Mouse (Mus musculus): ENCODE results near the gene Gas2l1.

The Gas2l1 gene

DNA sequence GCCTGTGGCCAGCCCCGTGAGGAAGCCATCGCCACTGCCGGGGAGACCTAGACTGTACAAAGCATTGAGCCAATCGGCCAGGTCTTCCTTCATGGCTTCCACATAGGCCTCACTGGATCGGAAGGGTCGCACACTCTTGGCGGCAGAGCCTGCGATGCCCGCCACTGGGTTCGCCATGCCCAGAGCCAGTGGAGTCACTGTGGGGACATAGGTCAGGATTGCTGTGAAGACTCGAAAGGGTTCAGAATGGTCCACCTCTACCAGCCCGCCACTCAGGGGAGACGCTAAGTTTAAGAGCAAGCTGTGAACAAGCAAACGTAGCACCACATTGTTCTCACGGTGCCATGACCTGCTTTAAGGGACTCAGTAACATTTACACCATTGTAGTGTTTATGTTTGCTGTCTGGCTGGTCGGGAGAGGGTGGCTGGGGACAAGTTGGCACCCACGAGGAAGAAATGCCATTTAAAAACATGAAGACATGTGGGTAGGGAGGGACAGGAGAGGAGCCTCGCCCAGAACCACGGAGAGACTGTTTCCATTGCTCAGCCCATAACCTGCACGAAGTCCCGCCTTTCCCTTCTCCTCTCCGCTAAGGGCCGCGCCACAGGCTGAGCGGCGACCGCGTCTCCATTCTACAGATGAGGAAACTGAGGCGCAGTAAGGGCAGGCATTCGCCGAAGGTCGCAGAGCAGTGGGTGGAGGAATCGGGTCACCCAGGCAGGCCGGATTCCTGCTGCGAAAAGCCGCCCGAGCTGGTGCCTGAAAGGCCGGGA is 658 bp downstream of the Gas2l1 start:
- no peak for DNase-seq (ENCODE audit: low spot score)

DNA sequence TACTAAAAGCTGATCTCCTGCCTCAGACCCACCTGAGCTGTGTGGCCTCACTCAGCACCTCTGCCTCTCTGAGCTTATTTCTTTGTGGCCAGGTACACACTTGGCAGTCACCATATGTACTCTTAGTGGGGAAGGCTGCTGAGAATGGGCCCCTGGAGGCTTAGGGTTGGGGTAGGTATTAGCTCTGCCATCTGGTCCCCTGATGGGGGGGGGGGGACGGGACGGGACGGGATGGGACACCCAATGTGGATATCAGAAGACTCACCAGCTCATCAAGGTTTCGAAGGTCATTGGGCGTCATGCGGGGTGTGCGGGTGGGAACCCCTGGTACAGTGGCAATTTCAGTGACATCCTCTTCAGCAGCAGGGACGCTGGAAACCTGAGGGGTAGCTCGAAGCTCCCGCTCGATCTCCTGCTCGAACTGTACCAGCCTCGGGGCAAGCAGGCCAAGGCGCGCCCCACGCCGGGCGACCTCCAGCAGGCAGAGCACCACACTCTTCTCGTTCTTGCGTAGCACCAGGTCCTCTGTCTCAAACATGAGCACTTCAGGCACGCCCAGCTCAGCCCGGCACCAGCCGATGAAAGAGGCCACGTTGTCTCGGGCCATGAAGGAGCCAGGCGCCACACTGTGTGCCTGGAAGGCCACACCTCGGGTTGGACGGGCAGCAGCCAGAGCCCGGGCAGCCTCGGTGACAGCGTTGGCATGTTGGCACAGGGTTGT is 1.4 kb downstream of the Gas2l1 start:
- DNase-seq (ENCODE audit: low spot score) = peak; percentile 52

DNA sequence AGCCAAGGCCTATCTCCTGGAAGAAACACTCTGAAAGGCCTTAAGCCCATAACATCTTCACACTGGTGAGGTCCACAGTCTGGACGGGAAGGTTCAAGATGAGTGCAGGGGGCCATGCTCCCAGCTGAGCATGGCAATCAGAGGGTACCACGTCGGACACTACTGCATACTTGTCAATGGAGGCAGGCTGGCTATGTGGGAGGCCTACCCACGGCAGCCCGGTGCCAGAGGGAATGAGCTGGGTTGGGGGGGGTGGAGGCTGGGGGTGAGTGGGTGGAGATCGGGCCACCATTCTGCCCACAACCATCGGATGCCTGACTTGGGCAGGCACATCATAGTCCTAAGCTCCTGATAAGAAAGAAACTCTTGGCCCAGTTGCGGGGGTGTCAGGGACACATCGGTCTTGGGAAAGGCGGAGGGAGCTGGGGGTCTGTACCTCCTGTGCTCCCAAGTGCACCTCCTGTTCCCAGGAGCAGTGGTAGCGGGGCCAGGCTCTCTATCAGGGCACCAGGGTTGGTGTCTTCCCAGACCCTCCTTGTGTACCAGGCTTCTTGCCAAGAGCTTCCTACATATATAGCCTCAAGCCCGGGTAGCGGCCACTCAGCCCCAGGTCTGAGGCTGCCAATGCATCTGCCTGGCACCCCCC is 2.1 kb downstream of the Gas2l1 start:
- peak; percentile 43 for DNase-seq (ENCODE audit: low spot score)

DNA sequence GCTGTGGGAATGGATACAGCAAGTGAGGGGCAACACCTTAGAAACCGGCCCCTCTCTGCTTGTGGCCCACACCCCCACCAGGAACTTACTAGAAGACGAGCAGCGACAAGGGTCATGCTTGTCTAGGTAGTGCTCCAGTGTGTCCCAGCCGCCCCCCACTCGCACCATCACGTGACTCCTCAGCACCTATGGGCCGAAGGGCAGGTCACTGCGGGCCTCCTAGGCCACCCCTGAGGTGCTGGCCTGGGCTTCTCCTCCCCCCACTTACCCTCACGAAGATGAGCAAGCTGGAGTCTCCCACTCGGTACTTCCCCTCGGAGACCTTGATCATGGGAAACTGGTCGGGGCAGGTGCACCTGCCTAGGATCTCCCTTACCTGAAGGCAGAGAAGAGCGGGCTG is 2.8 kb downstream of the Gas2l1 start:
- DNase-seq (ENCODE audit: low spot score) = no peak

DNA sequence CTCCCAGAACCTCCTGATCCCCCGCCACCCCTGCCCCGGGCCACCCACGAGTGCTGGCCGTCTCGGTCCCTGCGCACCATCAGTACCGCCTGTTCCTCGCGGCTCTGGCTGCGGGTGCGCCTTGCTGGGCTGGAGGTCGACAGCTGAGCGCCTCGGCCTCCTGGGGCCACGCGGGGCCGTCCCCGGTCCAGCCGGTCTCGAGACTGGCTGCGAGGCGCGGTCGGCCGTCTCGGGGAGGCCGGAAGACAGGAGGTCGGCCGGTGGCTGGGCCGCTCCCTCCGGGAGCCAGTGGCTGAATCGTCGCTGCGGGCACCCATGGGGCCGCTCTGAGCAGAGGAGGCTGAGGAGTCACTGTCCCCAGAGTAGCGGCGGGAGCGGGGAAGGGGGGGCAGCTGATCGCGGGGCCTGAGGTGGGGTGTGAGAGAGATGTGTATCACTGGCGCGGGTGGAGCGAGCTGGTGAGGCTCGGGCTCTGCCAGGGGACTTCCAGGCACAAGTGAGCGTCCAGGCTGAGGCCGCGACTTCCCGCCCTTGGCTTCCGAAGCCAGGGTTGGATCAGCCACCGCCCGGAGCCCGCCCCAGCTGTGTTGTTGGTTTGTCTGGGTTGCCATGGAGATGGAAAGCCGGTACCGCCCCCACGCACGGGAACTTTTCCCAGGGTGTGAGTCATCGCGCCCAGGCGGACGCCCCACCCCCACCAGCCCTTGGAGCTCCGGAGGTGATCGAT is 3.6 kb downstream of the Gas2l1 start:
- peak; percentile 94 for DNase-seq (ENCODE audit: low spot score)

DNA sequence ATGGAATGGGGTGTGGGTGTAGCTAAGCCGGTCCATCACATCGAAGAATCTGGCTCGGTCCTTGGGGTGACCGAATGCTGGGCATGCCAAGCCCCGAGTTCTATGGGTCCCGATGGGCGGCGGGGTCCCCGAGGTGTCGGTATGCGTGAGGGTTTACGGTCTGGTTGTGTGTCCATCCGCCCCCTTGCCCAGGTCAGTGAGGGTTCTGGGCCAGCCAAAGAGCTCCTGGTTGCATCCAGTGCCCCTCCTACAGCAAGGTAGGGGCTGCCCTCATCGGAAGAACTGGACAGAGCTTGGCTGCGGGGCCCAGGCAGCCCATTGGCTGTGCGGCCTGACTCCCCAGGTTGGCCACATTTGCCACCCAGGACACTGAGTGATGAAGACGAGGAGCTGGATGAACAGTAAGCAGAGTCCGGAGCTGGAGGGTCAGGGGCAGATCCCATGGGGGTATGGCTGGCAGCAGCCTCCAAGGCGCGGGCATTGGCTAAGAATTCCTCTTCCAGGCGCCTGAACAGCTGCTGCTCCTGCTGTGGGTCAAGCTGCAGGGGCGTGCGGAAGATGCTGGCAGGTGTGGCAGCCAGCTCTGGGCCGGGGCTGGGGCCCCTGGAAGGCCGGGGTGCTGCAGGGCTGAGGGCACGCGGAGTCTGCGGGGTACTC is 4.2 kb downstream of the Gas2l1 start:
- peak; percentile 37 for DNase-seq (ENCODE audit: low spot score)

DNA sequence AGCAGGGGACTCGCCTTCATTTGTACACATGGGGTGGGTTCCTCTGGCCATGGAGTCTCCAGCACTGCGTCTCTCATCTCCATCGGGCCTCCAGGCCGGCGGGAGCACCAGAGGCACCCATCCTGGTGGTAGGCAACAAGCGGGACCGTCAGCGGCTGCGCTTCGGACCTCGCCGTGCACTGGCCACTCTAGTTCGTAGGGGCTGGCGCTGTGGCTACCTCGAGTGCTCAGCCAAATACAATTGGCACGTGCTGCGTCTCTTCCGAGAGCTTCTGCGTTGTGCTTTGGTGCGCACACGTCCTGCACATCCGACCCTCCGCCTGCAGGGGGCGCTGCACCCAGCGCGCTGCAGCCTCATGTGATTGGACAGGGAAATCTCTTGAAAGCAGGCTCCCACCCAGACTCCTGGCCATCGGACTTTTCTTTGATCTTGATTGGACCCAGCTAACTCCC is 5.4 kb downstream of the Gas2l1 start:
- peak; percentile 74 for DNase-seq (ENCODE audit: low spot score)

DNA sequence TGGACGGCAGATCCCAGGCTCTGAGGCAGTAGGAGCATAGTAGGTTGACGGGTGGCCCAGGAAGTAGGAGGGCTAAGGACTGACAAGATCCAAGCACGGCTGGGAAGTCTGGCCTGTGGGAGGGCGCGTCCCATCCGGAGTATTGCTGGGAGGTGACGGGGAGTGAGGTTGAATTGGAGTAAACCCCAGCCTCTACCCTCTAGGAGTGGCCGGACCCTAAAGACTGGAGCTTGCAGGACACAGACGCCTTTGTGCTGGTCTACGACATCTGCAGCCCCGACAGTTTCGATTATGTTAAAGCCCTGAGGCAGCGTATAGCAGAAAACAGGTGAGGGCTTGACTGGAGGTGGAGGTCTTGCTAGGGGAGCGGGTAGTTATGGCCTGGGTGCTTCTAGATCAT is 5.9 kb downstream of the Gas2l1 start:
- DNase-seq (ENCODE audit: low spot score) = no peak

DNA sequence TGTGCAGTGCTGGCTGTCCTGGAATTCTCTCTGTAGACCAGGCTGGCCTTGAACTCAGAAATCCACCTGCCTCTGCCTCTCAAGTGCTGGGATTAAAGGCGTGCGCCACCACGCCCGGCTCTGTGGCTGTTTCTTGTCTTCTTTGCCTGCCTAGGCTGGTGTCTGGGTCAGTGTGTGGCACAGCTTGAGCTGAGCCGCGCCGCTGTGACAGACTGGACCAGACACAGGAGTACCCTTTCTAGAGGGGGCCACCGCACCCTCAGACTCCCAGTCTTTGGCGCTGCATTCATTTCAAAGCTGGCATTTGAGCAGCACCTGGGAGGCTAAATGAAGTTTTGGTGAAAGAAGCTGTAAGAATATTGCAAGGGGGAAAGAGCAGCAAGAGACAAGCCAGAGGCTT is 6.3 kb downstream of the Gas2l1 start:
- no peak for DNase-seq (ENCODE audit: low spot score)

DNA sequence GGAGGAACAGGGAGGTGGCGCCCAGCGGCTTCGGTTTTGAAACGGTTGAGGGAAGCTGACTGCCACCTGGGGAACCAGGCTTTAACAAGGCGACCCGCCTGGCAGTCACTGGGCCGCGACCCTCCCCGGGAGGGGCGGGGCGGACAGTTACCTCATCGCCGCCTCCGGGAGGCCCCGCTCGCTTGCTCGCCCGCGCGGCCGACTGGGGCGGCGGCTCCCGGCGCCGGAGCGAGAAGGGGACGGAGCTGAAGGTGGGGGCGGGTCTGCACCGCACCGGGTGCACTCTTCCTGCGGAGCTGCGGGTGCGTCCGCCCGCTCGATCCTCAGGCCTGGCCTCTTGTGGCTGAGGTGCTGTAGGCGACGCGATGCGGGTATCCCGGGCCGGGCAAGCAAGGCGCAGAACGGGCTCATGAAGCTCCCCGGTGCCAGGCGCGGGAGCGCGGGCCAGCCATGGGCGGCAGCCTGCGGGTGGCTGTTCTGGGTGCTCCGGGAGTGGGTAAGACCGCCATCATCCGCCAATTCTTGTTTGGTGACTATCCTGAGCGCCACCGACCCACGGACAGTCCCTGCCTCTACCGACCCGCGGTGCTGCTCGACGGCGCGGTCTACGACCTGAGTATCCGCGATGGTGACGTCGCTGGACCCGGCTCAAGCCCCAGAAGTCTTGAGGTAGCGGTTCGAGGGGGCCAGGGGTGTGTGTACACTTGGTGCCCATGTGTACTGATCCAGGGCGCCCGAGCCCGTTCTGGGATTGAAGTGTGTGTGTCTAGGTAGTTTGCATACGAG is 7.1 kb downstream of the Gas2l1 start, which contains the start of gene Rasl10a:
TSS of gene Rasl10a (plus strand) at position 273 of the 786 bp plus-strand sequence.
- DNase-seq (ENCODE audit: low spot score) = peak; percentile 55

DNA sequence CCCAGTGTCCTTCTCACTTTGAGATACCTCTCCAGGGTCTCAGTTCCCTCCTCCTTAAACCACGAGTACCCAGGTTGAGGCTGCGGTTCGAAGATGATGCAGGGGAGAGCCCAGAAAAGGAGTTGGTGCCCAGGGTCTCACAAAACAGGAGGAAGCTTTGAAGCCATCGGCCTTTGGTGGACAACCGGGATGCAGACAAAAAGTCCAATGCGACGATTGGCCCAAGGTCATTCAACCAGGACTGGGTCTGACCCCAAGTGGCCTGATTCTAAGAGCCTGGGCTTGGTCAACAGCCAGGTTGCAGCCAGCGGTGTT is 7.6 kb downstream of the Gas2l1 start:
- DNase-seq (ENCODE audit: low spot score) = no peak

DNA sequence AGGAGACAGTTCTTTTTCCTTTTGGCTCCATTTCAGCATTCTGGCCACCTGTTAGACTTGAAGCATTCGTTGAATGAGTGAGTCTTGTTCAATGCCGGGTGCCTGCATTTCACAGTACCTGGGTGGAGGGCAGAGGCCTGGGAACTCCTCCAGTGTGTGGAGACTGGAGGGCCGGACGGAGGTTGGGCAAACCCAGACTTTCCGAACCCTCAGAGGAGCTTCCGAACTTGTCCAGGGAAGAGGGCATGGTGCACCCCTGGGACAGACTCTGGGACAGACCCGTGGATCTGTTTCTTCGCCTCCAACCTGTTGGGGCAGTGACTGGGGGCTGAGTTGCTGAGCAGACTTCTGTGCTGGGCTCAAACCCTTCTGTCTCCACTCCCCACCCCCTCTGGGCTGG is 8.1 kb downstream of the Gas2l1 start:
- DNase-seq (ENCODE audit: low spot score) = no peak

DNA sequence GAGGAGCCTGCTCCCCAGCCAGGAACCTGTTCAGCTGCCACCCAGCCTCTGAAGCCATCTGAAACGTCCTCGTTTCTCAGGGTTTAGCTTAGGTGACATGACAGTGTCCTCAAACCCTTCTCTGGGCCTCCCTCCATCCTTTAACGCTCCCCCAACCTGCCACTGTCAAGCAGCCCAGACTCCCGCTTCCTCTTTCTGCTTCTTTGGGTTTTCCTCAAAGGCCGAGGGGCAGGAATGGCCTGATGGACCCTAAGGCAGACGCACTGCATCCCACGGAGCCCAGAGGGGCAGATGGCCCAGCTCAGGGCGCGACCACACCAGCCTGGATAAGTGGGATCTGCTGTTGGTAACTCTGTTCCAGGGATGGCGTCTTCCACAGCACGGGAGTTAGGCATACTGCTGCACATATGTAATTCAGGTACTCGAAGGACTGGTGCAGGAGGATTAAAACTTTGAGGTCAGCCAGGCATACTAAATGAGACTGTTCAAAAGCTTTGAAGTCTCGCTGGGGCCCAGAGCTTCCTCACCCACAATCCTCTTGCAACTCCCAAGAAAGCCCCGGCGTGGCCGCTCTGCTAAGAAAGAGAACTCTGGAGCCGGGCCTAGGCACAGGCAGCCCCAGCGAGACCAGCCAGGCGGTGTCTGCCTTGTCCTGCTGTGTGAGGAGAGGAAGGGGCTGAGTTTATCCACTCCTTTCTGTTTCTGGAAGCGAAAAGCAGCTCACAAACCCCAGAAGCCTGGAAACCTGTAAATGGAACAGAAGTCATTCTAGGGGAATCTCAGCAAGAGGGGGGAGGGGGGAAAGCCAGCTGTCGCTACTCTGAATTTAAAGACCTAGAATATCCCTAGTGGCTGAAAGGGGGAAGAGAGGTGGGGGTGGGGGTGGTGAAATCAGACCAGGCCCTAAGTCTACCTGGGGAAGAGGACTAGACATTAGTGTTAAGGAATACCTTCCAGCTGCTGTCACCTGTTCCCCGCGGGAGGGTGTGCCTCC is 8.9 kb downstream of the Gas2l1 start:
- DNase-seq (ENCODE audit: low spot score) = no peak

DNA sequence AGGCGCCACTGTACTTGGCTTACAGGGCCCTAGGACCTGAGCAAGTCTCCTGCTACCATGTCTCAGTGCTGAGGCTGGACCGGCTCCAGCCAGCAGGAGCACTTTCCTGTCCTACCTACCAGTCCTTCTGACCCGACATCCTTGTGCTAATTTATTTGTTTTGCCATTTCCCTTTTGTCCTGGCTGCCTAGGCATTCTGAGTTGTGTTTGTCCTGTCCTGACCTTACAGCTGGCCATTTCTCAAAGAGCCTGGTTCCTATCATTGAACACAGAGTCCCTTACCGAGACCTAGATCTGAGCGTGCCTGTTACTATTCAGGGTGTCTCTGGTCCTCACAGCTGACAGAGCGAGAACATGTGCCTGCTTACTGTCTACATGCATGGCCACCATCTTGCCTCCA is 10.3 kb downstream of the Gas2l1 start:
- DNase-seq (ENCODE audit: low spot score) = no peak

DNA sequence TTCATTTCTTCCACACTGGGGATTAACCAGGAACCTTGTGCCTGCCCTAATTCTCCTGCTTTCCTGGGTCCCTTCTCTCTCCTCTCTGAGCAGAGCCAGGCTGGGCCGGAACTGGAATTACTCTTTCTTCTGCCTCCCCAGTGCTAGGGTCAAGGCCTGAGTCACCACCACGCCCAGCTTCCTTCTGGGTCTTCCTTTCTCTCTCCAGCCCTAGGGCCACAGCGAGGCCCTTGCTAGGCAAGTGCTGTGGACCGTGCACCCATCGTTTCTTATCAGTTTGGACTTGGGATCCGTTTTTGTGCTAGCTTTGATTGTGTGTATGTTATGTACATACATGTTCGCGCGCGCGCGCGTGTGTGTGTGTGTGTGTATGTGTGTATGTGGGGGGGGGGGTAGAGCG is 11.0 kb downstream of the Gas2l1 start:
- no peak for DNase-seq (ENCODE audit: low spot score)

DNA sequence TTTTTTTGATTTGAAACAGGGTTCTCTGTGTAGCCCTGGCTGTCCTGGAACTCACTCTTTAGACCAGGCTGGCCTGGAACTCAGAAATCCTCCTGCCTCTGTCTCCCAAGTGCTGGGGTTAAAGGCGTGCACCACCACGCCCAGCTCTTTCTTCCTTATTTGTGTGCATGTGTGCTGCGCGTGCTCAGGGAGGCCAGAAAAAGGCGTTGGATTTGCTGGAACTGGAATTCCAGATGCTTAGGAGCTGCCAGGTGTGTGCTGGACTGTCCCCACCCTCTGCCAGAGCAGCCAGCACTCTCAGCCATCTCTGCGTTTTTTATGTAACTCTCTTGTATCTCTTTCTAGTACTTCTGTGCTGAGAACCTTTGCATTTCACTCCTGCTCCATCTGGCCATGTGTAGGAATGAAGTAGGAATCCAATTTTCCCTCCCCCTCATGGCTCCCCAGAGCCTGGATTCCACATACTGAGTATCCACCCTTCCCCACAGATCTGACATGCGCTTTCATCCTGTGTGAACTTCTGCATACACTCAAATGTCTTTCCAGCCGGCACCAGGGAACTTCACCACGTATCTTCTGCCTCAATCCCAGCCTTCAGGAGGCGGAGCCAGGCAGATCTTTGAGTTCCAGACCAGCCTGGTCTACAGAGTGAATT is 12.8 kb downstream of the Gas2l1 start:
- DNase-seq (ENCODE audit: low spot score) = peak; percentile 65

DNA sequence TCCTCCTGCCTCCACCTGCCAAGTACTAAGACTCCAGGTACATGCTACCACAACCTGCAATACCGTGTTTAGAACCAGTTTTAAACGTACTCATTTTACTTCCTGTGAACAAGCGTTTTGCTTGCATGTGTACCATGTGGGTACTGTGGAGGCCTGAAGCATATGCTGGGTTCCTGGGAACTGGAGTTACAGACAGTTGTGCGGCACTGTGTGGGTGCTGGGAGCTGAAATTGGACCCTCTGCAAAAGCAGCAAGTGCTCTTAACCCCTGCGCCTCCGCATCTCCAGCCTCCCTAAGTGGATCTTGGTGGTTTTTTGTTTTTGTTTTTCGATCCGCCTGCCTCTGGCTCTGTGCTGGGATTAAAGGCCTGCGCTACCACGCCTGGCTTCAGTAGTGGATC is 13.5 kb downstream of the Gas2l1 start:
- DNase-seq (ENCODE audit: low spot score) = no peak

DNA sequence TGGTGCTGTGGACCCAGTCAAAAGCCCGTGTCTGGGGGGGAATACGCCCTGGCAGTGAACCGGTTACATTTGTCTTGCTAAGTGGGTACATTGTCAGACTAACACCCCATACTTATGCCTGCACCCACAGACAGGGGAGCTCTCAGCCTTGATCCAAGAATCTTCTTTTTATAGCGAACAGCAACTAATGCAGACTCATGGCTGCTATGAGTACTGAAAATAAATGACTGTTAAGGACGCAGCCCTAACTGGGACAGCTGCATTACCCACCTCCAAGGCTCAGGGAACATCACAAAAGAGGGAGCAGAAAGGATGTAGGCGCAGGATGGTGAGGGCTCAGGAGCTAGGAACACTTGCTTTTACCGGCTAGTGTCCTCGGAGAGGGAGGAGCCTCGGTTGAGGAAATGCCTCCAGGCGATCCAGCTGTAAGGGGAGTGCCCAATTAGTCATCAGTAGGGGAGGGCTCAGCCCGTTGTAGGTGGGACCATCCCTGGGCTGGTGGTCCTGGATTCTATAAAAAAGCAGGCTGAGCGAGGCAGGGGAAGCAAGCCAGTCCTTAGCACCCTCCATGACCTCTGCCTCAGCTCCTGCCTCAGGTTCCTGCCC is 18.7 kb downstream of the Gas2l1 start:
- no peak for DNase-seq (ENCODE audit: low spot score)

Measured in layer of hippocampus, adult 11-12 months (tissue).